Mouse (Mus musculus) ES-Bruce4 (cell line): ENCODE results near the gene Odam. TPM values are rescaled to one million over a fixed set of nuclear protein-coding genes. Genes with fewer than 3 reads are reported as not detected.

Experiments used
- H3K27ac ChIP-seq: 2 replicates; pipeline ENCODE4 v1.5.1; 2012; ENCODE audit warnings: low read length, inconsistent platforms; ENCODE audit not compliant: insufficient read depth
- H3K27me3 ChIP-seq: 2 replicates; pipeline ENCODE4 v1.6.1; 2012; ENCODE audit warnings: mild to moderate bottlenecking, low read length, inconsistent platforms; ENCODE audit not compliant: control insufficient read depth, poor library complexity, insufficient read depth, severe bottlenecking
- H3K36me3 ChIP-seq: 2 replicates; pipeline ENCODE4 v1.6.1; 2012; ENCODE audit warnings: inconsistent platforms, mild to moderate bottlenecking, low read length, moderate library complexity; ENCODE audit not compliant: control insufficient read depth, poor library complexity, insufficient read depth, severe bottlenecking
- H3K4me1 ChIP-seq: one replicate; pipeline ENCODE4 v1.8.1; 2011; ENCODE audit warnings: low read length; ENCODE audit not compliant: control insufficient read depth, insufficient read depth
- H3K4me3 ChIP-seq: 2 replicates; pipeline ENCODE4 v1.5.1; 2011; ENCODE audit warnings: low read depth, mild to moderate bottlenecking, low read length
- H3K9ac ChIP-seq: 2 replicates; pipeline ENCODE4 v1.6.1; 2012; ENCODE audit warnings: low read depth, mild to moderate bottlenecking, inconsistent platforms; ENCODE audit not compliant: poor library complexity, severe bottlenecking
- H3K9me3 ChIP-seq: replicated peaks from 2 replicates; pipeline ENCODE4 v1.6.1; 2012; ENCODE audit warnings: mild to moderate bottlenecking, low read length, inconsistent platforms; ENCODE audit not compliant: control insufficient read depth, poor library complexity, insufficient read depth, severe bottlenecking
- CTCF ChIP-seq: IDR thresholded peaks from one replicate; pipeline ENCODE4 v1.8.1; 2011; ENCODE audit warnings: low read depth, low read length
- EP300 ChIP-seq: IDR thresholded peaks from 2 replicates; pipeline ENCODE4 v1.6.1; 2011; ENCODE audit warnings: low read depth, low read length; ENCODE audit not compliant: insufficient read depth
- POLR2A ChIP-seq: IDR thresholded peaks from one replicate; pipeline ENCODE4 v1.8.1; 2011; ENCODE audit warnings: low read length; ENCODE audit not compliant: insufficient read depth
- polyA plus RNA-seq: library from polyadenylated mRNA; stranded (reverse); fragments of >200 nt; gene quantifications from 2 replicates; pipeline ENCODE4 v1.2.4, GENCODE M21; 2011; ENCODE audit warnings: low read depth; ENCODE audit not compliant: missing spikeins, insufficient read depth, insufficient read length

Odam gene
- polyA plus RNA-seq, 1 experiment: not detected

DNA sequence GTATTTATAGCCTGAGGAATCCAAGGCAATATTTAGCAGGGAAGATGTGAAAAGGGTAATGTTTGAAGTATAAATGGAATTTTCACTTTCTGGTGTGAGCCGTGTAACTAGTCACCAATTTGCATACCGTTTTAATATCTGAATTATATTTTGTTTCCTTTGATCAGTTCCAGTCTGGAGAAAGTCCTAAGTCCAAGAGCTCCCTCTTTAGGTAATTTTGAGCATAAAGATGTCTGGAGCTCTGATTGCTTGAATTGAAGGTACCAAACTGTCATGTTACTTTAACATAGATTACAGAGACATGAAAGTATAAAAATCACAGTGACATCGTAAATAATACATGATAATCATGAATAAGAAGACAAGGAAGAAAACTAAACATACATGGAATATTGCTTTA, 55.9 kb downstream of the Odam start:
- Histone ChIP-seq H3K27ac (no peak overlapping the region), H3K27me3 (no peaks in the 10 kb centered on the region), H3K9me3 (no peaks in the 10 kb centered on the region), H3K9ac (no peak overlapping the region), H3K4me3 (no peak overlapping the region), H3K4me1 (no peaks in the 10 kb centered on the region), H3K36me3 (no peaks in the 10 kb centered on the region)
- TF ChIP-seq POLR2A: no peak
- no peak for TF ChIP-seq EP300
- no peak for TF ChIP-seq CTCF

DNA sequence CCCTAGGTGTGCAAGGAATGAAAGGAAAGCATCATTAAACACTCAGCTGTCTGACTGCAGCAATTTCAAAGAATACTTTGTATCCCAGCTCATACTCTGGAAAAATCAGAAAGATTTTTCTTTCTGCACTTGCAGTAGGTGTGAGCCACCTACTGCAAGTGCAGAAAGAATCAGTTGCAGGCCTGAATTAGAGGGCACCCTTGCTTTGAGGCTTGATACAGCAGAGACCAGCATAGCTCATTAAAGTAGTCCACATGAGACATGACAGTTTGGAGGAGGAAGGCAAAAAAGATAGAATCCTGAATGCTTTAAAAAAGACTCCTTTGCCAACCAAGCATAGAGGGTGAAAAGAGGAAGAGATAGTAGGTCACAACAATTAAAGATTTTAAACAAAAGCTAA, 57.7 kb downstream of the Odam start:
- H3K9ac ChIP-seq: no peak overlapping the region
- no peaks in the 10 kb centered on the region for H3K4me1 ChIP-seq
- no peaks in the 10 kb centered on the region for H3K9me3 ChIP-seq
- H3K4me3 ChIP-seq: no peak overlapping the region
- H3K27me3 ChIP-seq: no peaks in the 10 kb centered on the region
- H3K36me3 ChIP-seq: no peaks in the 10 kb centered on the region
- no peak overlapping the region for H3K27ac ChIP-seq
- no peak for TF ChIP-seq CTCF
- no peak for TF ChIP-seq EP300
- TF ChIP-seq POLR2A: no peak

Other genes with a start within 250 kb of the Odam start
- not detected in 2 replicates for gene Csn1s1, start 218.8 kb upstream of the Odam start, polyA plus RNA-seq
- gene Csn2, start 185.4 kb upstream of the Odam start, polyA plus RNA-seq: not detected in 2 replicates
- gene Csn1s2a, start 110.5 kb upstream of the Odam start, polyA plus RNA-seq: not detected in 2 replicates
- not detected in 2 replicates for gene Csn1s2b, start 76.9 kb upstream of the Odam start, polyA plus RNA-seq
- not detected in 2 replicates for gene Prr27, start 59.3 kb upstream of the Odam start, polyA plus RNA-seq
- gene Csn3, start 40.5 kb downstream of the Odam start, polyA plus RNA-seq: 1.8 and 2.2 TPM in 2 replicates
- not detected in 2 replicates for gene 2310003L06Rik, start 84.4 kb downstream of the Odam start, polyA plus RNA-seq
- not detected in 2 replicates for gene Gm28434, start 84.5 kb downstream of the Odam start, polyA plus RNA-seq
- not detected in 2 replicates for gene Cabs1, start 94.4 kb downstream of the Odam start, polyA plus RNA-seq
- gene Smr3a, start 117.5 kb downstream of the Odam start, polyA plus RNA-seq: not detected in 2 replicates
- not detected in 2 replicates for gene Smr2, start 201.5 kb downstream of the Odam start, polyA plus RNA-seq
- not detected in 2 replicates for gene Gm11116, start 226.5 kb downstream of the Odam start, polyA plus RNA-seq